Mouse (Mus musculus) olfactory bulb, adult 2 months (tissue): ENCODE measurements at regions not wholly inside any gene's neighbourhood (a gene's known extent, or its start where the extent isn't known, plus 50 kb on each side); places are given as distances from the start of the nearest gene placed in this dataset.

Experiments
- CTCF ChIP-seq: fragments of 200-500 bp; IDR thresholded peaks from 2 replicates; pipeline ENCODE4 v1.5.1; 2012; ENCODE audit warnings: low read depth, mild to moderate bottlenecking, low read length, moderate library complexity; ENCODE audit not compliant: insufficient read depth
- POLR2A ChIP-seq: fragments of 200-500 bp; IDR thresholded peaks from 2 replicates; pipeline ENCODE4 v1.6.1; 2012; ENCODE audit warnings: mild to moderate bottlenecking, low read depth, low read length, moderate library complexity; ENCODE audit not compliant: insufficient read depth

- TF ChIP-seq POLR2A (no peak), CTCF (no peak)
Measured at GRCm38 (mm10) chr2:133430741-133431438, 121.1 kb upstream of the Bmp2 start.
